Mouse (Mus musculus): ENCODE measurements around the gene Aldh1a3.

Aldh1a3 gene

GRCm38 (mm10) chr7:66413093-66413492 lies 14.2 kb downstream of the Aldh1a3 start:
- no peak for DNase-seq

- no peak for DNase-seq
Measured at GRCm38 (mm10) chr7:66409433-66409832, 17.9 kb downstream of the Aldh1a3 start.

GRCm38 (mm10) chr7:66406971-66407370 lies 20.3 kb downstream of the Aldh1a3 start:
- DNase-seq, result no peak

- no peak for DNase-seq
Measured at GRCm38 (mm10) chr7:66405951-66406721, 21.2 kb downstream of the Aldh1a3 start.

GRCm38 (mm10) chr7:66405541-66405940 lies 21.8 kb downstream of the Aldh1a3 start:
- no peak for DNase-seq

GRCm38 (mm10) chr7:66404802-66405201 lies 22.5 kb downstream of the Aldh1a3 start:
- no peak for DNase-seq

- no peak for DNase-seq
Measured at GRCm38 (mm10) chr7:66404141-66404540, 23.2 kb downstream of the Aldh1a3 start.

GRCm38 (mm10) chr7:66402876-66403275 lies 24.4 kb downstream of the Aldh1a3 start:
- no peak for DNase-seq

GRCm38 (mm10) chr7:66401605-66402004 lies 25.7 kb downstream of the Aldh1a3 start:
- no peak for DNase-seq

- DNase-seq, result no peak
Measured at GRCm38 (mm10) chr7:66397288-66397687, 30.0 kb downstream of the Aldh1a3 start.

GRCm38 (mm10) chr7:66388621-66389532 lies 38.4 kb downstream of the Aldh1a3 start:
- peak; percentile 39 for DNase-seq

GRCm38 (mm10) chr7:66387813-66388521 lies 39.4 kb downstream of the Aldh1a3 start, which contains the start of gene Lrrk1:
TSS of gene Lrrk1 (minus strand) at chr7:66388350.
- DNase-seq, result peak; percentile 32

- DNase-seq, result no peak
Measured at GRCm38 (mm10) chr7:66387419-66387812, 39.9 kb downstream of the Aldh1a3 start.

- DNase-seq, result no peak
Measured at GRCm38 (mm10) chr7:66386411-66386810, 40.9 kb downstream of the Aldh1a3 start.

GRCm38 (mm10) chr7:66385826-66386225 lies 41.5 kb downstream of the Aldh1a3 start:
- no peak for DNase-seq

GRCm38 (mm10) chr7:66384891-66385290 lies 42.4 kb downstream of the Aldh1a3 start:
- DNase-seq, result no peak

- DNase-seq, result no peak
Measured at GRCm38 (mm10) chr7:66384213-66384612, 43.1 kb downstream of the Aldh1a3 start.

GRCm38 (mm10) chr7:66376560-66376959 lies 50.8 kb downstream of the Aldh1a3 start:
- no peak for DNase-seq

GRCm38 (mm10) chr7:66375736-66376135 lies 51.6 kb downstream of the Aldh1a3 start:
- DNase-seq, result no peak

- no peak for DNase-seq
Measured at GRCm38 (mm10) chr7:66373391-66373790, 53.9 kb downstream of the Aldh1a3 start.

GRCm38 (mm10) chr7:66370970-66371369 lies 56.3 kb downstream of the Aldh1a3 start:
- no peak for DNase-seq

GRCm38 (mm10) chr7:66369934-66370445 lies 57.3 kb downstream of the Aldh1a3 start:
- no peak for DNase-seq

All from thymus, postnatal 4 days (tissue).